Mouse (Mus musculus) MEL (cell line): ENCODE measurements around the gene Hadhb. TPM values are rescaled to one million over a fixed set of nuclear protein-coding genes. Genes with fewer than 3 reads are reported as not detected.

ENCODE experiments used
- DNase-seq: peaks from one replicate; pipeline ENCODE4 v3.0.0; 2011; ENCODE audit warnings: low read depth, low spot score
- H3K27ac ChIP-seq: 2 replicates; pipeline ENCODE4 v1.5.1; 2012; ENCODE audit warnings: low read depth, mild to moderate bottlenecking, control low read depth, low read length, moderate library complexity; ENCODE audit not compliant: control insufficient read depth
- H3K27me3 ChIP-seq, 2 experiments: fragments of 150-350 bp in 1 of 2; sonication (generic) in 1 of 2; 2 replicates each; pipeline ENCODE4 v1.6.1; 2012; ENCODE audit warnings: low read length in 2 of 2, mild to moderate bottlenecking in 2 of 2, improper control_type of control experiment in 1 of 2, moderate library complexity in 1 of 2; ENCODE audit not compliant: insufficient read depth in 2 of 2, control insufficient read depth in 1 of 2
- H3K36me3 ChIP-seq, 2 experiments: 2 replicates each; pipeline ENCODE4 v1.6.1; 2012 to 2014; ENCODE audit warnings: low read length in 2 of 2, improper control_type of control experiment in 1 of 2, inconsistent platforms in 1 of 2, mild to moderate bottlenecking in 1 of 2; ENCODE audit not compliant: insufficient read depth in 2 of 2, control insufficient read depth in 1 of 2
- H3K4me1 ChIP-seq, 2 experiments: fragments of 150-350 bp in 1 of 2; sonication (generic) in 1 of 2; 2 replicates each; pipeline ENCODE4 v1.6.1; 2012; ENCODE audit warnings: low read length in 2 of 2, improper control_type of control experiment in 1 of 2, mild to moderate bottlenecking in 1 of 2; ENCODE audit not compliant: insufficient read depth in 2 of 2, control insufficient read depth in 1 of 2
- H3K4me3 ChIP-seq, 2 experiments: fragments of 150-350 bp in 1 of 2; sonication (generic) in 1 of 2; 2 replicates each; pipeline ENCODE4 v1.5.1; 2012; ENCODE audit warnings: low read depth in 2 of 2, low read length in 2 of 2, mild to moderate bottlenecking in 2 of 2, moderate library complexity in 2 of 2, control low read depth in 1 of 2, improper control_type of control experiment in 1 of 2; ENCODE audit not compliant: control insufficient read depth in 1 of 2, insufficient read depth in 1 of 2
- H3K79me2 ChIP-seq: 2 replicates; pipeline ENCODE4 v1.6.1; 2012; ENCODE audit warnings: mild to moderate bottlenecking, low read length, moderate library complexity; ENCODE audit not compliant: control insufficient read depth, poor library complexity, insufficient read depth
- H3K9ac ChIP-seq: 2 replicates; pipeline ENCODE4 v1.6.1; 2012; ENCODE audit warnings: low read depth, mild to moderate bottlenecking, control low read depth, low read length, moderate library complexity; ENCODE audit not compliant: control insufficient read depth, poor library complexity, severe bottlenecking
- H3K9me3 ChIP-seq: fragments of 150-350 bp; sonication (generic); replicated peaks from 2 replicates; pipeline ENCODE4 v1.6.1; 2012; ENCODE audit warnings: mild to moderate bottlenecking, low read length, improper control_type of control experiment, moderate library complexity; ENCODE audit not compliant: insufficient read depth
- BHLHE40 ChIP-seq: IDR thresholded peaks from 2 replicates; pipeline ENCODE4 v1.6.1; 2012; ENCODE audit warnings: low read depth, mild to moderate bottlenecking, inconsistent platforms, low read length, improper control_type of control experiment, borderline replicate concordance
- CHD1 ChIP-seq: IDR thresholded peaks from 2 replicates; pipeline ENCODE4 v1.6.1; 2012; ENCODE audit warnings: low read depth, mild to moderate bottlenecking, inconsistent platforms, low read length, improper control_type of control experiment
- CHD2 ChIP-seq: IDR thresholded peaks from 2 replicates; pipeline ENCODE4 v1.6.1; 2011; ENCODE audit warnings: low read length, improper control_type of control experiment
- CTCF ChIP-seq, 3 experiments: IDR thresholded peaks in 2 of 3; conservative IDR thresholded peaks in 1 of 3; 2 replicates each; pipeline ENCODE4 v1.5.1; 2011 to 2012; ENCODE audit warnings: low read length in 3 of 3, low read depth in 2 of 3, mild to moderate bottlenecking in 2 of 3, improper control_type of control experiment in 1 of 3, inconsistent platforms in 1 of 3, mixed read lengths in 1 of 3, moderate library complexity in 1 of 3; ENCODE audit not compliant: control insufficient read depth in 1 of 3, insufficient read depth in 1 of 3, poor library complexity in 1 of 3, severe bottlenecking in 1 of 3
- EP300 ChIP-seq, 2 experiments: IDR thresholded peaks; 2 replicates each; pipeline ENCODE4 v1.6.1; 2011; ENCODE audit warnings: improper control_type of control experiment in 2 of 2, low read length in 2 of 2, low read depth in 1 of 2, mild to moderate bottlenecking in 1 of 2
- ETS1 ChIP-seq: IDR thresholded peaks from 2 replicates; pipeline ENCODE4 v1.6.1; 2012; ENCODE audit warnings: low read depth, mild to moderate bottlenecking, inconsistent platforms, low read length, improper control_type of control experiment, moderate library complexity
- GABPA ChIP-seq: IDR thresholded peaks from 2 replicates; pipeline ENCODE4 v1.6.1; 2012; ENCODE audit warnings: low read depth, mild to moderate bottlenecking, inconsistent platforms, low read length, improper control_type of control experiment, moderate library complexity
- GATA1 ChIP-seq: IDR thresholded peaks from 2 replicates; pipeline ENCODE4 v1.6.1; 2011; ENCODE audit warnings: low read depth, low read length, improper control_type of control experiment
- HCFC1 ChIP-seq: IDR thresholded peaks from 2 replicates; pipeline ENCODE4 v1.6.1; 2012; ENCODE audit warnings: low read depth, mild to moderate bottlenecking, inconsistent platforms, low read length, improper control_type of control experiment, moderate library complexity
- JUND ChIP-seq: IDR thresholded peaks from 2 replicates; pipeline ENCODE4 v1.6.1; 2011; ENCODE audit warnings: low read depth, mild to moderate bottlenecking, improper control_type of control experiment, low read length
- KAT2A ChIP-seq: conservative IDR thresholded peaks from 2 replicates; pipeline ENCODE4 v1.6.1; 2012; ENCODE audit warnings: low read depth, low read length, improper control_type of control experiment, inconsistent platforms
- MAFK ChIP-seq: IDR thresholded peaks from 2 replicates; pipeline ENCODE4 v1.6.1; 2011; ENCODE audit warnings: low read depth, mild to moderate bottlenecking, low read length, improper control_type of control experiment, borderline replicate concordance
- MAZ ChIP-seq: IDR thresholded peaks from 2 replicates; pipeline ENCODE4 v1.6.1; 2012; ENCODE audit warnings: low read depth, mild to moderate bottlenecking, inconsistent platforms, low read length, improper control_type of control experiment
- MXI1 ChIP-seq: IDR thresholded peaks from 2 replicates; pipeline ENCODE4 v1.6.1; 2011; ENCODE audit warnings: mild to moderate bottlenecking, low read depth, low read length, improper control_type of control experiment
- MYB ChIP-seq: IDR thresholded peaks from 2 replicates; pipeline ENCODE4 v1.6.1; 2011; ENCODE audit warnings: mild to moderate bottlenecking, low read depth, low read length, improper control_type of control experiment
- MYC ChIP-seq: IDR thresholded peaks from 2 replicates; pipeline ENCODE4 v1.6.1; 2011; ENCODE audit warnings: low read depth, mild to moderate bottlenecking, low read length, improper control_type of control experiment, moderate library complexity
- NRF1 ChIP-seq: IDR thresholded peaks from 2 replicates; pipeline ENCODE4 v1.6.1; 2014; ENCODE audit warnings: low read depth, mild to moderate bottlenecking, inconsistent platforms, low read length, improper control_type of control experiment, moderate library complexity; ENCODE audit not compliant: poor library complexity, insufficient read depth, severe bottlenecking
- POLR2A ChIP-seq, 2 experiments: IDR thresholded peaks; 2 replicates each; pipeline ENCODE4 v1.6.1; 2011 to 2012; ENCODE audit warnings: low read length in 2 of 2, mild to moderate bottlenecking in 2 of 2, control low read depth in 1 of 2, improper control_type of control experiment in 1 of 2, low read depth in 1 of 2, moderate library complexity in 1 of 2; ENCODE audit not compliant: control insufficient read depth in 1 of 2, insufficient read depth in 1 of 2, poor library complexity in 1 of 2
- POLR2AphosphoS5 ChIP-seq: IDR thresholded peaks from 2 replicates; pipeline ENCODE4 v1.6.1; 2012; ENCODE audit warnings: low read depth, borderline replicate concordance, mild to moderate bottlenecking, inconsistent platforms, low read length, moderate library complexity, mixed read lengths
- RAD21 ChIP-seq: IDR thresholded peaks from 2 replicates; pipeline ENCODE4 v1.6.1; 2011; ENCODE audit warnings: mild to moderate bottlenecking, low read depth, low read length, improper control_type of control experiment
- RCOR1 ChIP-seq: IDR thresholded peaks from 2 replicates; pipeline ENCODE4 v1.6.1; 2012; ENCODE audit warnings: low read depth, mild to moderate bottlenecking, inconsistent platforms, low read length, improper control_type of control experiment
- SIN3A ChIP-seq: IDR thresholded peaks from 2 replicates; pipeline ENCODE4 v1.6.1; 2012; ENCODE audit warnings: low read length, improper control_type of control experiment, inconsistent platforms
- SMC3 ChIP-seq: IDR thresholded peaks from 2 replicates; pipeline ENCODE4 v1.6.1; 2011; ENCODE audit warnings: low read depth, low read length, improper control_type of control experiment
- TBP ChIP-seq: IDR thresholded peaks from 2 replicates; pipeline ENCODE4 v1.8.0; 2011; ENCODE audit warnings: low read depth, low read length, improper control_type of control experiment
- UBTF ChIP-seq: IDR thresholded peaks from 2 replicates; pipeline ENCODE4 v1.6.1; 2012; ENCODE audit warnings: low read depth, mild to moderate bottlenecking, inconsistent platforms, low read length, improper control_type of control experiment, moderate library complexity, borderline replicate concordance; ENCODE audit not compliant: insufficient read depth
- USF1 ChIP-seq: IDR thresholded peaks from 2 replicates; pipeline ENCODE4 v1.6.1; 2014; ENCODE audit warnings: low read depth, mild to moderate bottlenecking, inconsistent platforms, low read length, improper control_type of control experiment, moderate library complexity
- ZC3H11A ChIP-seq: IDR thresholded peaks from 2 replicates; pipeline ENCODE4 v1.6.1; 2012; ENCODE audit warnings: low read depth, mild to moderate bottlenecking, inconsistent platforms, low read length, improper control_type of control experiment
- ZKSCAN1 ChIP-seq: IDR thresholded peaks from 2 replicates; pipeline ENCODE4 v1.6.1; 2012; ENCODE audit warnings: low read depth, mild to moderate bottlenecking, inconsistent platforms, low read length, improper control_type of control experiment, moderate library complexity
- ZMIZ1 ChIP-seq: IDR thresholded peaks from 2 replicates; pipeline ENCODE4 v1.6.1; 2012; ENCODE audit warnings: low read depth, mild to moderate bottlenecking, inconsistent platforms, low read length, improper control_type of control experiment, moderate library complexity
- polyA plus RNA-seq, 2 experiments: library from polyadenylated mRNA; stranded (reverse) in 1 of 2; unstranded in 1 of 2; fragments of >175 nt in 1 of 2; fragments of >200 nt in 1 of 2; gene quantifications; 2 replicates each; pipeline versions ENCODE4 v1.2.1 to v1.2.4; 2012; ENCODE audit warnings: low replicate concordance in 2 of 2, low read depth in 1 of 2; ENCODE audit not compliant: insufficient read length in 2 of 2, insufficient read depth in 1 of 2, missing spikeins in 1 of 2
- total RNA-seq: library from RNA; depleted of rRNA; stranded (reverse); fragments of 300-350 nt; gene quantifications from 2 replicates; pipeline ENCODE4 v1.2.3, GENCODE M21; 2012

Gene Hadhb
- total and polyA plus RNA-seq, 3 experiments, result 33.0 to 162 (median 161) TPM

- no peak overlapping the region for H3K9ac ChIP-seq
- H3K79me2 ChIP-seq, result no peaks in the 10 kb centered on the region
- no peaks in the 10 kb centered on the region for H3K27me3 ChIP-seq
- H3K27ac ChIP-seq, result no peak overlapping the region
- H3K4me3 ChIP-seq, result no peak overlapping the region
- peaks cover 3 to 48% of the 10 kb centered on the region in 2 experiments for H3K36me3 ChIP-seq
- no peaks in the 10 kb centered on the region for H3K4me1 ChIP-seq
- no peak for TF ChIP-seq TBP
- no peak for TF ChIP-seq RAD21
- TF ChIP-seq ETS1, result no peak
- TF ChIP-seq JUND, result no peak
- no peak for TF ChIP-seq USF1
- TF ChIP-seq ZC3H11A, result no peak
- no peak for TF ChIP-seq EP300 (IDR thresholded peaks at IDR 0.05; ENCODE audit: low read depth in 1 of 2, low read length in 2 of 2)
- no peak for TF ChIP-seq NRF1
- no peak for TF ChIP-seq HCFC1
- TF ChIP-seq MYC, result no peak
- TF ChIP-seq SMC3, result no peak
- no peak for TF ChIP-seq RCOR1
- TF ChIP-seq MAZ, result no peak
- no peak for TF ChIP-seq MYB
- TF ChIP-seq ZKSCAN1, result no peak
- no peak for TF ChIP-seq CTCF (IDR thresholded peaks at IDR 0.05 in 2 of 3, conservative IDR thresholded peaks at IDR 0.05 in 1 of 3; ENCODE audit: control insufficient read depth in 1 of 3, insufficient read depth in 1 of 3, low read depth in 2 of 3, low read length in 3 of 3, poor library complexity in 1 of 3, severe bottlenecking in 1 of 3)
- TF ChIP-seq BHLHE40, result no peak
- no peak for TF ChIP-seq KAT2A
- TF ChIP-seq CHD1, result no peak
- TF ChIP-seq ZMIZ1, result no peak
- no peak for DNase-seq
- H3K9me3 ChIP-seq, result no peaks in the 10 kb centered on the region
These were observed 18.1 kb downstream of the Hadhb start for GRCm38 (mm10) chr5:30172931-30173692.

GRCm38 (mm10) chr5:30175811-30176210, 20.8 kb downstream of the Hadhb start:
- Histone ChIP-seq H3K4me3 (no peak overlapping the region), H3K27ac (no peak overlapping the region), H3K27me3 (no peaks in the 10 kb centered on the region), H3K79me2 (no peaks in the 10 kb centered on the region), H3K9me3 (no peaks in the 10 kb centered on the region), H3K36me3 (peaks cover 0 to 42% of the 10 kb centered on the region in 2 experiments; a peak in 2 of 4 replicates), H3K9ac (no peak overlapping the region), H3K4me1 (no peaks in the 10 kb centered on the region)
- DNase-seq, result no peak
- TF ChIP-seq POLR2AphosphoS5, result no peak
- no peak for TF ChIP-seq MAFK
- TF ChIP-seq EP300 (IDR thresholded peaks at IDR 0.05; ENCODE audit: low read depth in 1 of 2, low read length in 2 of 2), result no peak
- no peak for TF ChIP-seq MXI1
- TF ChIP-seq GATA1, result no peak
- TF ChIP-seq CTCF (IDR thresholded peaks at IDR 0.05 in 2 of 3, conservative IDR thresholded peaks at IDR 0.05 in 1 of 3; ENCODE audit: control insufficient read depth in 1 of 3, insufficient read depth in 1 of 3, low read depth in 2 of 3, low read length in 3 of 3, poor library complexity in 1 of 3, severe bottlenecking in 1 of 3), result no peak
- TF ChIP-seq GABPA, result no peak
- no peak for TF ChIP-seq CHD2
- TF ChIP-seq SIN3A, result no peak
- no peak for TF ChIP-seq UBTF
- no peak for TF ChIP-seq CHD1
- no peak for TF ChIP-seq BHLHE40
- no peak for TF ChIP-seq POLR2A (IDR thresholded peaks at IDR 0.05; ENCODE audit: control insufficient read depth in 1 of 2, insufficient read depth in 1 of 2, low read depth in 1 of 2, low read length in 2 of 2, poor library complexity in 1 of 2)
- TF ChIP-seq MYC, result no peak
- no peak for TF ChIP-seq NRF1
- TF ChIP-seq, all 39 proteins: peak for 0
